Mouse (Mus musculus) megakaryocyte, embryonic 14.5 days (primary cell): ENCODE data around the gene Zdhhc6.

Experiments used
- FLI1 ChIP-seq: IDR thresholded peaks from 2 replicates; pipeline ENCODE4 v1.6.1; 2012; ENCODE audit warnings: low read length, inconsistent platforms, mixed read lengths
- GATA1 ChIP-seq: IDR thresholded peaks from 3 replicates; pipeline ENCODE4 v1.6.1; 2012; ENCODE audit warnings: mixed read lengths, low read length, inconsistent platforms, borderline replicate concordance

DNA sequence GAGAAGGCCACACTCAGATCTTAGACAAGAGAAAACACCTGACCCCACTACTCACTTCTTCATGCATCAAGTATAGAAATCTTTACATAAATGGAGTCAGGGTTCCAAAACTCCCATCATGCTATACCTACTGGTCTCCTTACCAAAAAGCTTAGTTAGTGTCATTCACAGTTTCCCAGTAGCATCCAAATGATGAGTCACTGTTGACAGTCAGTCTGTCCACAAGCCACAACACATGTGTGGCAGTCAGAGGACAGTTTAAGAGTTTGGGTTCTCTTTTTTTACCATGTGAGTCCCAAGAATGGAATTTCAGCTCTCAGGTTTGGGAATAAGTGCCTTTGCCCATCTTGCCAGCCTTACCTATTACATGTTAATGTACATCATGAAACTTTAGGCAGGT lies 26.9 kb downstream of the Zdhhc6 start:
- no peak for TF ChIP-seq GATA1
- no peak for TF ChIP-seq FLI1
